Mouse (Mus musculus): ENCODE results near the gene Wdfy3. TPM values are rescaled to one million over a fixed set of nuclear protein-coding genes. Genes with fewer than 3 reads are reported as not detected.

Wdfy3 gene
- polyA plus RNA-seq, 1 experiment from 2014 or later = 9.9 TPM

- Histone ChIP-seq H3K27ac (ENCODE audit: low read length) (no peak overlapping the region), H3K9ac (replicated peaks; ENCODE audit: low read depth) (no peak overlapping the region), H3K36me3 (ENCODE audit: insufficient read depth, low read length) (no peaks in the 10 kb centered on the region), H3K4me1 (ENCODE audit: insufficient read depth, low read depth, low read length) (0 out of 2 replicates have a peak, but pooled peaks cover 5% of the 10 kb centered on the region), H3K4me3 (ENCODE audit: low read depth, low read length) (no peak overlapping the region), H3K27me3 (replicated peaks; ENCODE audit: insufficient read depth, low read length) (no peaks in the 10 kb centered on the region), H3K4me2 (replicated peaks; ENCODE audit: low read depth, low read length) (no peak overlapping the region; the same call in 1 of the 2 replicates), H3K9me3 (ENCODE audit: low read length) (no peaks in the 10 kb centered on the region)
- WGBS = 8% methylated on average over 15 of the region's 15 CpGs
- DNase-seq (ENCODE audit: low spot score) (peak; percentile 77), ATAC-seq (peak; percentile 62)
- TF ChIP-seq CTCF (IDR thresholded peaks at IDR 0.05) (no peak), EP300 (IDR thresholded peaks at IDR 0.05) (no peak)
These were observed 243.2 kb downstream of the Wdfy3 start for GRCm38 (mm10) chr5:101826531-101826970.

- ATAC-seq = no peak
- Histone ChIP-seq H3K4me3 (ENCODE audit: low read depth, low read length) (no peak overlapping the region), H3K9ac (replicated peaks; ENCODE audit: low read depth) (no peak overlapping the region), H3K4me2 (replicated peaks; ENCODE audit: low read depth, low read length) (no peak overlapping the region), H3K27ac (ENCODE audit: low read length) (no peak overlapping the region), H3K9me3 (ENCODE audit: low read length) (no peaks in the 10 kb centered on the region), H3K27me3 (replicated peaks; ENCODE audit: insufficient read depth, low read length) (no peaks in the 10 kb centered on the region), H3K36me3 (ENCODE audit: insufficient read depth, low read length) (no peaks in the 10 kb centered on the region), H3K4me1 (ENCODE audit: insufficient read depth, low read depth, low read length) (0 out of 2 replicates have a peak, but pooled peaks cover 5% of the 10 kb centered on the region)
- no peak for DNase-seq (ENCODE audit: low spot score)
- TF ChIP-seq CTCF (IDR thresholded peaks at IDR 0.05) = no peak
- no peak for TF ChIP-seq EP300 (IDR thresholded peaks at IDR 0.05)
- 29% methylated on average over 13 of the region's 13 CpGs for WGBS
These were observed 244.4 kb downstream of the Wdfy3 start for GRCm38 (mm10) chr5:101825111-101825911.

GRCm38 (mm10) chr5:101822311-101822670 lies 247.4 kb downstream of the Wdfy3 start:
- H3K9me3 ChIP-seq (ENCODE audit: low read length) = no peaks in the 10 kb centered on the region
- 0 out of 2 replicates have a peak, but pooled peaks cover 5% of the 10 kb centered on the region for H3K4me1 ChIP-seq (ENCODE audit: insufficient read depth, low read depth, low read length)
- H3K4me2 ChIP-seq (replicated peaks; ENCODE audit: low read depth, low read length) = no peak overlapping the region
- no peak overlapping the region for H3K4me3 ChIP-seq (ENCODE audit: low read depth, low read length)
- H3K9ac ChIP-seq (replicated peaks; ENCODE audit: low read depth) = no peak overlapping the region
- no peaks in the 10 kb centered on the region for H3K36me3 ChIP-seq (ENCODE audit: insufficient read depth, low read length)
- WGBS = 62% methylated on average over 6 of the region's 6 CpGs
- TF ChIP-seq CTCF (IDR thresholded peaks at IDR 0.05) = no peak
- TF ChIP-seq EP300 (IDR thresholded peaks at IDR 0.05) = no peak
- no peaks in the 10 kb centered on the region for H3K27me3 ChIP-seq (replicated peaks; ENCODE audit: insufficient read depth, low read length)
- no peak overlapping the region for H3K27ac ChIP-seq (ENCODE audit: low read length)
- DNase-seq (ENCODE audit: low spot score) (no peak), ATAC-seq (no peak)

GRCm38 (mm10) chr5:101821491-101822310 lies 248.0 kb downstream of the Wdfy3 start:
- Histone ChIP-seq H3K4me3 (ENCODE audit: low read depth, low read length) (no peak overlapping the region), H3K9me3 (ENCODE audit: low read length) (no peaks in the 10 kb centered on the region), H3K4me1 (ENCODE audit: insufficient read depth, low read depth, low read length) (0 out of 2 replicates have a peak, but pooled peaks cover 5% of the 10 kb centered on the region), H3K4me2 (replicated peaks; ENCODE audit: low read depth, low read length) (no peak overlapping the region), H3K9ac (replicated peaks; ENCODE audit: low read depth) (no peak overlapping the region), H3K27me3 (replicated peaks; ENCODE audit: insufficient read depth, low read length) (no peaks in the 10 kb centered on the region), H3K27ac (ENCODE audit: low read length) (no peak overlapping the region), H3K36me3 (ENCODE audit: insufficient read depth, low read length) (no peaks in the 10 kb centered on the region)
- TF ChIP-seq CTCF (IDR thresholded peaks at IDR 0.05) (no peak), EP300 (IDR thresholded peaks at IDR 0.05) (no peak)
- ATAC-seq (no peak), DNase-seq (ENCODE audit: low spot score) (no peak)
- WGBS = 45% methylated on average over 17 of the region's 17 CpGs

- Histone ChIP-seq H3K27me3 (replicated peaks; ENCODE audit: insufficient read depth, low read length) (no peaks in the 10 kb centered on the region), H3K4me1 (ENCODE audit: insufficient read depth, low read depth, low read length) (0 out of 2 replicates have a peak, but pooled peaks cover 2% of the 10 kb centered on the region), H3K36me3 (ENCODE audit: insufficient read depth, low read length) (no peaks in the 10 kb centered on the region), H3K4me3 (ENCODE audit: low read depth, low read length) (no peak overlapping the region), H3K4me2 (replicated peaks; ENCODE audit: low read depth, low read length) (no peak overlapping the region), H3K27ac (ENCODE audit: low read length) (no peak overlapping the region), H3K9ac (replicated peaks; ENCODE audit: low read depth) (no peak overlapping the region), H3K9me3 (ENCODE audit: low read length) (no peaks in the 10 kb centered on the region)
- TF ChIP-seq EP300 (IDR thresholded peaks at IDR 0.05) = no peak
- no peak for TF ChIP-seq CTCF (IDR thresholded peaks at IDR 0.05)
- WGBS = 49% methylated on average over 8 of the region's 8 CpGs
- DNase-seq (ENCODE audit: low spot score) (no peak), ATAC-seq (peak; percentile 54)
These were observed 248.7 kb downstream of the Wdfy3 start for GRCm38 (mm10) chr5:101821052-101821451.

GRCm38 (mm10) chr5:101819844-101820243 lies 249.9 kb downstream of the Wdfy3 start:
- ATAC-seq (no peak), DNase-seq (ENCODE audit: low spot score) (no peak)
- no peaks in the 10 kb centered on the region for H3K9me3 ChIP-seq (ENCODE audit: low read length)
- no peak overlapping the region for H3K4me3 ChIP-seq (ENCODE audit: low read depth, low read length)
- TF ChIP-seq EP300 (IDR thresholded peaks at IDR 0.05) (no peak), CTCF (IDR thresholded peaks at IDR 0.05) (no peak)
- WGBS = 24% methylated on average over 7 of the region's 7 CpGs
- no peaks in the 10 kb centered on the region for H3K36me3 ChIP-seq (ENCODE audit: insufficient read depth, low read length)
- no peaks in the 10 kb centered on the region for H3K27me3 ChIP-seq (replicated peaks; ENCODE audit: insufficient read depth, low read length)
- no peak overlapping the region for H3K4me2 ChIP-seq (replicated peaks; ENCODE audit: low read depth, low read length)
- H3K9ac ChIP-seq (replicated peaks; ENCODE audit: low read depth) = no peak overlapping the region
- 0 out of 2 replicates have a peak, but pooled peaks cover 2% of the 10 kb centered on the region for H3K4me1 ChIP-seq (ENCODE audit: insufficient read depth, low read depth, low read length)
- H3K27ac ChIP-seq (ENCODE audit: low read length) = no peak overlapping the region

All from lung, postnatal 0 days (tissue).